Mouse (Mus musculus): ENCODE data around the gene D8Ertd738e.

- TF ChIP-seq GATA1 (IDR thresholded peaks at IDR 0.05; ENCODE audit: low read length) (no peak), TAL1 (IDR thresholded peaks at IDR 0.05; ENCODE audit: low read length) (no peak)
These were observed 48.6 kb downstream of the D8Ertd738e start for GRCm38 (mm10) chr8:84200652-84201544.
